Mouse (Mus musculus): ENCODE measurements at regions not wholly inside any gene's neighbourhood (a gene's known extent, or its start where the extent isn't known, plus 50 kb on each side); places are given as distances from the start of the nearest gene placed in this dataset.

DNA sequence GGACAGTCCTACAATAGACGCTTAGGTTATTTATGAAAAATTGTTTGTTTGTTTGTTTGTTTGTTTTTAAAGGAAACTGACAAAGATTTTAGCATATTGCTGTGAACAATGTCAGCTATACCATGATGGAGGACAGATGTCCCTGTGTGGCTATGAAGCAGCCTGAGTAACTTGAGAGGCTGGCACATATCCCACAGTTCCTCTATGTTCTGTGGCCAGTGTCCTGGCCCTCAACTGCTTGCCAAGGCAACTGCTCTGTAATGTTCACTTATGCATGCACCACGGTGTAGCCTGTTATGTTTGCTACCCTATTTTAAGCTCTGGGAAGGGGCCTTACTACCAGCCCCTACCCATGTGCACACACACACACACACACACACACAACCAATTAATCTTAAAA is 222.6 kb downstream of the Gm5426 start:
- DNase-seq (ENCODE audit: extremely low read depth): no peak
- Histone ChIP-seq H3K4me3 (replicated peaks in 1 of 3; ENCODE audit: low read depth in 2 of 3, low read length in 2 of 3, poor library complexity in 1 of 3) (no peak overlapping the region), H3K27ac (ENCODE audit: insufficient read depth, low read depth) (no peak overlapping the region), H3K27me3 (replicated peaks) (no peaks in the 10 kb centered on the region), H3K36me3 (replicated peaks in 1 of 2; ENCODE audit: control insufficient read depth in 1 of 2, insufficient read depth in 1 of 2, low read length in 1 of 2) (no peaks in the 10 kb centered on the region), H3K79me2 (replicated peaks; ENCODE audit: control insufficient read depth, extremely low read depth, insufficient read depth, poor library complexity, severe bottlenecking) (no peaks in the 10 kb centered on the region), H3K9ac (ENCODE audit: insufficient read depth, low read depth) (no peak overlapping the region), H3K4me1 (ENCODE audit: control insufficient read depth in 1 of 2, insufficient read depth in 2 of 2) (peaks cover 0 to 6% of the 10 kb centered on the region in 2 experiments; a peak in 2 of 4 replicates), H3K4me2 (ENCODE audit: insufficient read depth, low read depth, poor library complexity, severe bottlenecking) (no peak overlapping the region), H3K9me3 (replicated peaks; ENCODE audit: low read length) (no peaks in the 10 kb centered on the region)
- in situ Hi-C loops (cut with MboI; ENCODE audit: low pct_ligation_motif_present, low pct_unique_long_range_greater_than_20kb, low sequenced_read_pairs): loop anchor here (25.0 kb wide), 1 partner anchor 953 kb away; no protein-coding TSS in a partner anchor
- dilution Hi-C loops (cut with MboI; ENCODE audit: extremely low pct_ligation_motif_present, extremely low pct_unique_long_range_greater_than_20kb, low sequenced_read_pairs): no loop called here
- TF ChIP-seq USF2 (conservative IDR thresholded peaks at IDR 0.05; ENCODE audit: low read depth, low read length) (no peak), NELFE (IDR thresholded peaks at IDR 0.05; ENCODE audit: low read depth, low read length) (no peak), SMC3 (IDR thresholded peaks at IDR 0.05; ENCODE audit: low read depth, low read length) (no peak), USF1 (IDR thresholded peaks at IDR 0.05; ENCODE audit: low read depth, low read length) (no peak), MYC (IDR thresholded peaks at IDR 0.05; ENCODE audit: low read depth, low read length) (no peak), E2F4 (IDR thresholded peaks at IDR 0.05; ENCODE audit: insufficient replicate concordance, low read depth, low read length) (no peak), MAX (IDR thresholded peaks at IDR 0.05; ENCODE audit: low read length) (no peak), ELF1 (IDR thresholded peaks at IDR 0.05; ENCODE audit: low read depth, low read length) (no peak), ZNF384 (IDR thresholded peaks at IDR 0.05; ENCODE audit: low read depth, low read length) (no peak), JUN (IDR thresholded peaks at IDR 0.05; ENCODE audit: insufficient read depth, low read depth, low read length) (no peak), CTCF (conservative IDR thresholded peaks at IDR 0.05 in 1 of 2, IDR thresholded peaks at IDR 0.05 in 1 of 2; ENCODE audit: low read depth in 2 of 2, low read length in 2 of 2) (no peak), GABPA (IDR thresholded peaks at IDR 0.05; ENCODE audit: insufficient replicate concordance, low read depth, low read length) (no peak), TBP (conservative IDR thresholded peaks at IDR 0.05; ENCODE audit: low read depth, low read length) (no peak), UBTF (IDR thresholded peaks at IDR 0.05; ENCODE audit: low read depth, low read length) (no peak), CHD1 (IDR thresholded peaks at IDR 0.05; ENCODE audit: low read depth, low read length) (no peak), MAFK (IDR thresholded peaks at IDR 0.05; ENCODE audit: insufficient replicate concordance, low read length) (no peak), NRF1 (IDR thresholded peaks at IDR 0.05; ENCODE audit: low read depth, low read length) (no peak), ETS1 (conservative IDR thresholded peaks at IDR 0.05; ENCODE audit: low read depth, low read length) (no peak), MXI1 (IDR thresholded peaks at IDR 0.05; ENCODE audit: low read depth, low read length) (no peak)

DNA sequence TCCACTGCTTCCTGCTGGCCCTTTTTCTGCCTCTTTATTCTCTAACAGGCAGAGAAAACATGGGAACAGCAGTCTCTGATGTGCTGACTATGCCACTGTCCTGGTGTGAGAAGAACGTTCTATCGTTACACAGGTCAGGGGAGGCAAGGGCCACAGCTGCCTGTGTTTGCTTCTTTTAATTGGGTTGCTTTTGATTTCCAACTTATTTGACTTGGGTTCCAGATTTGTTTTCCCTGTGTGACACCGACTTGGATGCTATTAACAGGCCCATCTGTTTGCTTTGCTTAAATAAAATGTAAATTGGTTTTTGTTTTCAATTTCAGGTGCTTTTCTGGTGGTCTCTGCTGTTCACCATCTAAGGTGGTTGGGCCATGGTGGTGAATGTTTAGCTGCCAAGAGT is 225.8 kb downstream of the Gm5426 start:
- Histone ChIP-seq H3K4me1 (ENCODE audit: control insufficient read depth in 1 of 2, insufficient read depth in 2 of 2) (peaks cover 5 to 24% of the 10 kb centered on the region in 2 experiments; a peak in 3 of 4 replicates), H3K4me3 (replicated peaks in 1 of 3; ENCODE audit: low read depth in 2 of 3, low read length in 2 of 3, poor library complexity in 1 of 3) (no peak overlapping the region), H3K4me2 (ENCODE audit: insufficient read depth, low read depth, poor library complexity, severe bottlenecking) (no peak overlapping the region), H3K27me3 (replicated peaks) (no peaks in the 10 kb centered on the region), H3K9me3 (replicated peaks; ENCODE audit: low read length) (no peaks in the 10 kb centered on the region), H3K9ac (ENCODE audit: insufficient read depth, low read depth) (no peak overlapping the region), H3K27ac (ENCODE audit: insufficient read depth, low read depth) (no peak overlapping the region), H3K79me2 (replicated peaks; ENCODE audit: control insufficient read depth, extremely low read depth, insufficient read depth, poor library complexity, severe bottlenecking) (no peaks in the 10 kb centered on the region), H3K36me3 (replicated peaks in 1 of 2; ENCODE audit: control insufficient read depth in 1 of 2, insufficient read depth in 1 of 2, low read length in 1 of 2) (no peaks in the 10 kb centered on the region)
- in situ Hi-C loops (cut with MboI; ENCODE audit: low pct_ligation_motif_present, low pct_unique_long_range_greater_than_20kb, low sequenced_read_pairs) (loop anchor here (25.0 kb wide), 1 partner anchor 950 kb away; no protein-coding TSS in a partner anchor), dilution Hi-C loops (cut with MboI; ENCODE audit: extremely low pct_ligation_motif_present, extremely low pct_unique_long_range_greater_than_20kb, low sequenced_read_pairs) (no loop called here)
- DNase-seq (ENCODE audit: extremely low read depth): no peak
- TF ChIP-seq BHLHE40 (IDR thresholded peaks at IDR 0.05; ENCODE audit: low read depth, low read length) (no peak), UBTF (IDR thresholded peaks at IDR 0.05; ENCODE audit: low read depth, low read length) (no peak), ZKSCAN1 (IDR thresholded peaks at IDR 0.05; ENCODE audit: borderline replicate concordance, low read depth, low read length) (no peak), POLR2AphosphoS2 (IDR thresholded peaks at IDR 0.05; ENCODE audit: low read depth, low read length) (no peak), USF1 (IDR thresholded peaks at IDR 0.05; ENCODE audit: low read depth, low read length) (no peak), KAT2A (IDR thresholded peaks at IDR 0.05; ENCODE audit: insufficient replicate concordance, low read length) (no peak), IRF4 (IDR thresholded peaks at IDR 0.05; ENCODE audit: low read depth, low read length) (no peak), RCOR1 (conservative IDR thresholded peaks at IDR 0.05; ENCODE audit: low read depth, low read length) (no peak), ETS1 (conservative IDR thresholded peaks at IDR 0.05; ENCODE audit: low read depth, low read length) (no peak), HCFC1 (IDR thresholded peaks at IDR 0.05; ENCODE audit: low read depth, low read length) (no peak), POLR2A (IDR thresholded peaks at IDR 0.05; ENCODE audit: low read depth, low read length) (no peak), ELF1 (IDR thresholded peaks at IDR 0.05; ENCODE audit: low read depth, low read length) (no peak), SIN3A (IDR thresholded peaks at IDR 0.05; ENCODE audit: low read length) (no peak), EP300 (IDR thresholded peaks at IDR 0.05; ENCODE audit: low read length) (no peak), MYC (IDR thresholded peaks at IDR 0.05; ENCODE audit: low read depth, low read length) (no peak), JUN (IDR thresholded peaks at IDR 0.05; ENCODE audit: insufficient read depth, low read depth, low read length) (no peak), TBP (conservative IDR thresholded peaks at IDR 0.05; ENCODE audit: low read depth, low read length) (no peak), ZNF384 (IDR thresholded peaks at IDR 0.05; ENCODE audit: low read depth, low read length) (no peak)

All from CH12.LX (cell line).